Mouse (Mus musculus) hindbrain, embryonic 14.5 days (tissue): ENCODE data around the gene BC037034. TPM values are rescaled to one million over a fixed set of nuclear protein-coding genes. Genes with fewer than 3 reads are reported as not detected.
A peak's percentile ranks its signal among the peaks of the same experiment; 100 is the strongest.
"Not testable (repeated sequence)": the region's sequence is repeated elsewhere in the genome, so short reads cannot be mapped to it uniquely, and the experiment has no call there.

Experiments
- ATAC-seq: fragments of 200-750 bp; cut with Nextera tagmentation; 2 replicates; pipeline ENCODE4 v1.8.0; 2017; ENCODE audit warnings: moderate number of reproducible peaks, mild to moderate bottlenecking, moderate TSS enrichment, moderate library complexity; ENCODE audit not compliant: low FRiP score
- DNase-seq: peaks from one replicate; pipeline ENCODE4 v3.0.0-alpha.2; 2015; ENCODE audit warnings: low spot score
- H3K27ac ChIP-seq: fragments of 300-500 bp; sonication (generic); 2 replicates; pipeline ENCODE4 v1.5.1; 2014; ENCODE audit warnings: mild to moderate bottlenecking, moderate library complexity
- H3K27me3 ChIP-seq: fragments of 300-500 bp; sonication (generic); 2 replicates; pipeline ENCODE4 v1.6.1; 2014; ENCODE audit warnings: mild to moderate bottlenecking, low read length, mixed read lengths; ENCODE audit not compliant: control insufficient read depth, insufficient read depth
- H3K36me3 ChIP-seq: fragments of 300-500 bp; sonication (generic); replicated peaks from 2 replicates; pipeline ENCODE4 v1.6.1; 2014; ENCODE audit not compliant: control insufficient read depth, insufficient read depth
- H3K4me1 ChIP-seq: fragments of 300-500 bp; sonication (generic); replicated peaks from 2 replicates; pipeline ENCODE4 v1.6.1; 2014; ENCODE audit warnings: antibody characterized with exemption, low read length, mixed read lengths; ENCODE audit not compliant: control insufficient read depth, insufficient read depth
- H3K4me2 ChIP-seq: fragments of 300-500 bp; sonication (generic); replicated peaks from 2 replicates; pipeline ENCODE4 v1.6.1; 2014; ENCODE audit warnings: mild to moderate bottlenecking, moderate library complexity
- H3K4me3 ChIP-seq: fragments of 300-500 bp; sonication (generic); replicated peaks from 2 replicates; pipeline ENCODE4 v1.5.1; 2014; ENCODE audit warnings: mild to moderate bottlenecking, low read length
- H3K9ac ChIP-seq: fragments of 300-500 bp; sonication (generic); 2 replicates; pipeline ENCODE4 v1.6.1; 2014
- H3K9me3 ChIP-seq: fragments of 300-500 bp; sonication (generic); 2 replicates; pipeline ENCODE4 v1.6.1; 2016; ENCODE audit warnings: low read length; ENCODE audit not compliant: control insufficient read depth
- WGBS: fragments of 180-500 bp; shearing (Covaris S2); extraction: QIAGEN DNeasy Blood & Tissue Kit; methylation state at CpG from one replicate; pipeline ENCODE4 v1.1.7; 2014; 5-methylcytosine and 5-hydroxymethylcytosine counted together
- polyA plus RNA-seq: library from polyadenylated mRNA; unstranded; fragments of >200 nt; fragmentation: Nextera tagmentation; extraction: Ambion mirVana; gene quantifications from 2 replicates; pipeline ENCODE4 v1.2.1, GENCODE M21; 2014

BC037034 gene
- polyA plus RNA-seq, 1 experiment from 2014 or later, result 19.7 TPM

- H3K9me3 ChIP-seq, result no peaks in the 10 kb centered on the region
- ATAC-seq (no peak), DNase-seq (no peak)
- no peak overlapping the region for H3K4me2 ChIP-seq
- no peaks in the 10 kb centered on the region for H3K36me3 ChIP-seq
- H3K27me3 ChIP-seq, result no peaks in the 10 kb centered on the region
- H3K9ac ChIP-seq, result no peak overlapping the region
- H3K4me3 ChIP-seq, result no peak overlapping the region
- H3K27ac ChIP-seq, result no peak overlapping the region
- 91% methylated on average over 3 of the region's 3 CpGs for WGBS
- no peaks in the 10 kb centered on the region for H3K4me1 ChIP-seq
These were observed 34.3 kb downstream of the BC037034 start for GRCm38 (mm10) chr5:138229511-138229910.

- no peak for DNase-seq
- Histone ChIP-seq H3K27me3 (no peaks in the 10 kb centered on the region), H3K4me3 (no peak overlapping the region)
These were observed 35.8 kb downstream of the BC037034 start for GRCm38 (mm10) chr5:138228026-138228425.

GRCm38 (mm10) chr5:138227367-138227766 is 36.5 kb downstream of the BC037034 start:
- Histone ChIP-seq H3K36me3 (no peaks in the 10 kb centered on the region), H3K27me3 (no peaks in the 10 kb centered on the region), H3K27ac (no peak overlapping the region), H3K9me3 (no peaks in the 10 kb centered on the region), H3K9ac (no peak overlapping the region), H3K4me1 (no peaks in the 10 kb centered on the region), H3K4me3 (no peak overlapping the region), H3K4me2 (no peak overlapping the region)
- 74% methylated on average over 2 of the region's 2 CpGs for WGBS
- DNase-seq (no peak), ATAC-seq (no peak)

More at GRCm38 (mm10) chr5:138228026-138228425, 35.8 kb downstream of the BC037034 start:
- Histone ChIP-seq H3K27ac (no peak overlapping the region), H3K4me1 (no peaks in the 10 kb centered on the region), H3K36me3 (no peaks in the 10 kb centered on the region), H3K9me3 (no peaks in the 10 kb centered on the region), H3K9ac (no peak overlapping the region), H3K4me2 (no peak overlapping the region)
- WGBS, result 51% methylated on average over 3 of the region's 3 CpGs
- ATAC-seq, result no peak

- no peak overlapping the region for H3K9ac ChIP-seq
- no peaks in the 10 kb centered on the region for H3K9me3 ChIP-seq
- no peaks in the 10 kb centered on the region for H3K36me3 ChIP-seq
- H3K27me3 ChIP-seq, result no peaks in the 10 kb centered on the region
- 78% methylated on average over 4 of the region's 4 CpGs for WGBS
- no peak overlapping the region for H3K4me2 ChIP-seq
- H3K4me3 ChIP-seq, result no peak overlapping the region
- no peak overlapping the region for H3K27ac ChIP-seq
- DNase-seq (no peak), ATAC-seq (no peak)
- H3K4me1 ChIP-seq, result no peaks in the 10 kb centered on the region
These were observed 37.3 kb downstream of the BC037034 start for GRCm38 (mm10) chr5:138226491-138226890.

GRCm38 (mm10) chr5:138225700-138226099 is 38.1 kb downstream of the BC037034 start, which contains the start of gene Nxpe5:
TSS of gene Nxpe5 (plus strand) at chr5:138225898.
- ATAC-seq (no peak), DNase-seq (no peak)
- no peak within 1 kb of the TSS for H3K4me3 ChIP-seq
- no peaks in the 10 kb centered on the region for H3K36me3 ChIP-seq
- H3K9ac ChIP-seq, result no peak within 1 kb of the TSS
- H3K27me3 ChIP-seq, result no peaks in the 10 kb centered on the region
- WGBS, result 66% methylated on average over 2 of the region's 2 CpGs
- H3K4me1 ChIP-seq, result no peaks in the 10 kb centered on the region
- H3K27ac ChIP-seq, result no peak within 1 kb of the TSS
- H3K4me2 ChIP-seq, result no peak within 1 kb of the TSS
- no peaks in the 10 kb centered on the region for H3K9me3 ChIP-seq

- WGBS, result 68% methylated on average over 3 of the region's 3 CpGs
- no peaks in the 10 kb centered on the region for H3K4me1 ChIP-seq
- H3K36me3 ChIP-seq, result no peaks in the 10 kb centered on the region
- no peak overlapping the region for H3K4me3 ChIP-seq
- no peaks in the 10 kb centered on the region for H3K27me3 ChIP-seq
- no peak overlapping the region for H3K9ac ChIP-seq
- no peak overlapping the region for H3K4me2 ChIP-seq
- no peaks in the 10 kb centered on the region for H3K9me3 ChIP-seq
- DNase-seq (no peak), ATAC-seq (no peak)
- H3K27ac ChIP-seq, result no peak overlapping the region
These were observed 40.5 kb downstream of the BC037034 start for GRCm38 (mm10) chr5:138223287-138223686.

GRCm38 (mm10) chr5:138222111-138222510 is 41.7 kb downstream of the BC037034 start:
- Histone ChIP-seq H3K9me3 (no peaks in the 10 kb centered on the region), H3K27ac (no peak overlapping the region), H3K9ac (no peak overlapping the region), H3K4me3 (no peak overlapping the region), H3K36me3 (no peaks in the 10 kb centered on the region), H3K27me3 (no peaks in the 10 kb centered on the region), H3K4me2 (no peak overlapping the region), H3K4me1 (no peaks in the 10 kb centered on the region)
- 27% methylated on average over 4 of the region's 4 CpGs for WGBS
- no peak for ATAC-seq
- DNase-seq, result peak; percentile 78

- Histone ChIP-seq H3K4me2 (no peak overlapping the region), H3K36me3 (no peaks in the 10 kb centered on the region), H3K27me3 (no peaks in the 10 kb centered on the region), H3K9me3 (no peaks in the 10 kb centered on the region), H3K9ac (no peak overlapping the region), H3K4me3 (no peak overlapping the region), H3K4me1 (no peaks in the 10 kb centered on the region), H3K27ac (no peak overlapping the region)
- ATAC-seq (no peak), DNase-seq (no peak)
- WGBS, result 95% methylated on average over 2 of the region's 2 CpGs
These were observed 44.0 kb downstream of the BC037034 start for GRCm38 (mm10) chr5:138219864-138220263.

- H3K36me3 ChIP-seq, H3K9ac ChIP-seq, ATAC-seq, H3K9me3 ChIP-seq, H3K4me3 ChIP-seq, H3K27me3 ChIP-seq, H3K4me2 ChIP-seq, H3K27ac ChIP-seq, DNase-seq, H3K4me1 ChIP-seq: not testable (repeated sequence)
- 93% methylated on average over 13 of the region's 13 CpGs for WGBS
These were observed 47.2 kb downstream of the BC037034 start for GRCm38 (mm10) chr5:138216632-138217031.
